Mouse (Mus musculus) kidney, postnatal 4 days (tissue): Measurements from ENCODE around the gene Hoxb6.

Source experiments
- DNase-seq, 2 experiments: peaks; one replicate each; pipeline ENCODE4 v3.0.0; 2021; ENCODE audit warnings: mixed read lengths in 2 of 2

Hoxb6 gene

DNA sequence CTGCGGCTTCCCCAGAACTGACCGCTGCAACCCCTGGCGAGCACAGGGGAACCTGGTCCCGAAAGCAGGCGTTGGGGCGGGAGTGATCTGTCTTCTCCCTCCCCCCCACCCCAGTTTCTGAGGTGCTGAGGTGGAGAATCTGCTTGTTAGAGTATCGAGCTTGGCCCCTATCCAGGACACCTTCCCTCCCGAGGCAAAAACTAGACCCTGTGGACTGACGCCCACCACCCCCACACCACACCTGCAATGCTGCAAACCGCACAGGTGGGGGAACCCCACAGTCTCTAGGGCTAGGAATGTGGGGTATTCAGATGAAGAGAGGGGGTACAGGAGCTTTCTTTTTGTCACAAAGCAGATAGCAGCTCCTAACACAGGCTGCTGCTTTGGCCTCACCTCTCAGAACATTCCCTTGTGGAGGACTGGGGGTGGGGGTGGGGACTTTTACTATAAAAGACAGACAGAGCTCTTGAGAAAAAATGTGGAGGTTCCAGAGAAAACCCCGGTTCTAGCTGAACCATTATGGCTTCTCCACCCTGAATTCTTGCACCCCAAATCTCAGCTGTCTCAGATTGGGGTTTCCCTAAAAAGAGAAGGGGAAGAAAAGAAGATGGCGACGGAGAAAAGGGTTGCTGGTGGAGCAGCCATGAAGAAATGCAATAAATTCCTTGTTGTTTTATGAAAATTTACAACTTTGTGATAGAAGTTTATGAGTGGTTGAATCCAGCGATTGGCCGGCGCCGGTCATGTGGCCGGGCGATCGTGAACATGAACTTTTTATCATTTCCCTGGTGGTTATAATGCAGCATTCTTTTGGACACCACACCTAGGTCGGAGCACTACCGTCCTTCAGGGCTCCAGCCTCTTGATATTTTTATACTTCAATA, at the start of gene Hoxb6:
Gene Hoxb6 (plus strand): TSS at position 796 of the 884 bp plus-strand sequence.
- peak; percentile 86 to 92 for DNase-seq

DNA sequence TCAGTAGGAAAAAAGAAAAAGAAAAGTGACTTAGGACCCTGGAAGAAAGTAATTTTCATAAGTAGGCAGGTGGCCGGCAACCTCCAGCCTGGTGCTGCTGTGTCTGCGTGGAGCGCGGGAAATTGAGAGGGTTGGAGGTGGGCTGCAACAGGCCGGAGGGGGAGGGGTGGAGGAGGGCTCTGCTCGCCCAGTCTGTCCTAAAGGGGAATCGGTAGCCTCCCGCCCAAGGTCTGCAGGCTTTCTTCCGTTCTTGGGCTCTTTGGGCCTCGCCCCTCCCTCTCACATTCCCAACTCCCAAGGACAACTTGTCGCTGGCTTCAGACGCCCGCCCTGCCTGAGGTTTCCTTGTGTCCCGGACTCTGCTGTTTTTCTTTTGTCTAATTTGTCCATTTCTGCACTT, 41.4 kb upstream of the Hoxb6 start:
- peak; percentile 78 to 87 for DNase-seq

DNA sequence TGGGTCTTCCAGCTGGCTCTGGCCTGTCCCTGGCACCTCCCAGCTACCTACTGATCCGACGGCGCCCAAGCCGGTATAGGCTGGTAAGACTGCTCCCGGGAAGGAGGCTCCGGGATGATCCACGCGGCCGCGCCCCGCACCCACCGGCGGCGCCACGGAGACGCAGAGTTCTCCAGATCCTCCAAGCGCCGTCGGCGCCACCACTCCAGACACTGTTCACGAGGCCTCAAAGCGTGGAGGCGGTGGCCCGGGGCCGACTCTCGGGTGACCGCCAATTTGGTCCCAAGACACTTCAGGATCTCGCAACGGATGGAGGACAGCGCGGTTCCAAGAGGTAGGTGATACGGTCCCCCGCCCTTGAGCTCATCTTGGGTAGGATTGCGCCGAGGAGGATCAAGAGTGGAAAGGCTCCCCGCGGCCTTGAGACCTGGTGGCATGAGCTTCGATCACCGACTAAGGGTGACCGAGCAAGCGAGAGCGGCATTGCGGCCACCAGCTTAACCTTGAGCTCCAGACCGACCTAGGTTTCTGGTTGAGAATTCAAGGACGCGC, 40.7 kb upstream of the Hoxb6 start:
- DNase-seq, result peak; percentile 68 to 77

DNA sequence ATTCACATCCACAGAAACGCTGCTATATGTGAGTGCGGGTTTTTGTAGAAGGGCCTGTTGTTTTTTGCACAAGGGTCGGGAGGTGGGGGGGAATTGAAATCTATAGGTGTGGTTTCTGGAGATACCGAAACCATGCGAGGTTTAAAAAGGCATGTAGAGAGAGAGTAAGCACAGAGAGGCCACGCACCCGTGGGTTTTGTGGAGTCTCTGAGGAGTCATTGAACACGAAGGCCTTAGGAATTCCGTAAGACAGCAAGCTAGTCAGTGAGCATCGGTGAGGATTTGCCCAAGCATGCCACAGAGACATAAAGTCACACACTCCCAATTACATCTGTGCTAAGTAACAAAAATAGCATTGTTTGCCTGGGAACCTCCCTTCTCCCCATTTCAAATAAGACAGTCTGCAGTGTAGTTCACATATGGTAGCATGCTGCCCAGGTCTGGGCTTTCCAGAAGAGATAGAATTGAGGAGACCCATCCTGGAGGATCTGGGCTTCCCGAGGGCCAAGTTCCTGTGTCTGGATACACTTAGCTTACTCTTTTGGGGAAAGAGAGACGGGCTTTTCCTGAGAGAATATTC, 39.6 kb upstream of the Hoxb6 start:
- peak in 1 of 2 experiments; percentile 36 for DNase-seq

DNA sequence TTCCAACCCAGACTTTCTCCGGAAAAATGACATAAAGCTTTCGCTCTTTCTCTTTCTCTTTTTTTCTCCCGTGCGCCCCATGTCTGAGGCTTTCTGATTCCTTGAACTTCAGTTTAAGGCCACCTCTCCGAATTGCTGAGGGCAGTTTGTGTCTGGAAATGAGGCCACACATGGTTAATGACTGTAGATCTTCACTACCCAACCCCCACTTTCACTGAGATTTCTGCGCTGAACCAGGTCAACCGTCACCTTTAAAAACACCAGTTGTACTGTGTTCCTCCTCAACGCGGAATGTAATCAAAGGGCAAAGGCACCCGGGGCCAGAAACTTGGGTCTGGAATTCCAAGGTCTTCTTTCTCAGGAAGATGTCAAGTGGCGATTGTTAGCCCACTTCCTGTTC, 38.1 kb upstream of the Hoxb6 start:
- peak in 1 of 2 experiments; percentile 63 for DNase-seq

DNA sequence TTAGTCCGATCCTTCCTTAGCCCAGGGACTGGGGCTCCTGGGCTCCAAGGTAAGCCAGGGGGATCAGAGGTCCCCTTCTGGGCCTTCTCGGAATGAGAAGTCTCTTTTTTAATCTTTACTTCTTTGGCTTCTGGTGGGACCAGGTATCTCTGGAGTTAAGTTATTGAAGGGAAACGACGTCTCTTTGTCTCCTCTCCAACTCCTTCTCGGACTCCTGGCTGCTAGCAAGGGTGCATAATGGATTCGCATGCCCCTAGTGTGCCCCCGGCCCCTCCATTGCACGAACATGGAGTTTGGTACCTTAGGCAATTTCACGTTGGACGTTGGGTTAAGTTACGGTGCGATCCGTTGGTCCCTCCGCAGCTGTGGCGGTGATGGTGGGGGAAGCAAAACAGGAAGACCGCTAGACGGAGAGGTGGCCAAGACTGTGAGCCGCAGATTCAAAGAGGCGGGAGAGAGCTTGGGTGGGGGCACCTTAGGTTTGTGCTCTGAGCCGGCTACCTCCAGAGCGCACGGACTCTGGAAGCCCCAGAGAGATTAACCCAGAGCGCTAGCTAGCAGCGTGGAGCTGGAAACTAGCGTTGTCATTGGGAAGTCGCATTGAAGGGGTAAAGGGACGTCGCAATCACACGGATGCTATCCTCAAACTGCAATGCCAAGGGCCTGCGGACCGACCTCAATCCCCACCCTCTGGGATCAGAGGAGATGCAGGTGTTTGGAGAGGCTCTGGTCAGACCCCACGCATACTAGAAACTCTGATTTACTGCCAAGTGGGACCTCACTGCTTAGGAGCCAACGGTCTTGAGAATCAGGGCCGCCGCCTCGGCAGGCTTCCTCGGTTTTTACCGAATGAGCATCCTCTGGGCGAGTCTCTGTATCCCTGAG, 36.9 kb upstream of the Hoxb6 start:
- DNase-seq, result peak in 1 of 2 experiments; percentile 57

DNA sequence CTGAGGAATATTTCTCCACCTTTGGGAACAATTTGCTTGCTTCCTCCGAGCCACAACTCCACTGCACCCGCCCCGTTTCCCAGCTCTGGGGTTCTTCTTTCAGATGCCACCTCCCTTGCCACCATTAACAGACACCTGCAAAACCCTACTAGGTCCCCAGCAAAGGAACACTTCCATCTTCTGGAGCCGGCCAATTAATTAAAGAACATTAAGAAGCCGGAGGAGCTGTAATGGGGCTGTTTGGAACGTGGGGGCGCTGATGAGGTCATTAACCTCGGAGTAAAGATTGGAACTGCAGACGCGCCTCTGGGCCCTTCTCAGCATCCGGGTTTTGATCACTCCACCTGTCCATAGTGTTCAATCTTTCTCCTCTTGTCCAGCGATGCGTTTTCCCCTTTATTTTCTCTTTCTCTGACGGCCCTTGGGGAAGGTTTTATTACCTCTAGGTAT, 36.3 kb upstream of the Hoxb6 start:
- peak in 1 of 2 experiments; percentile 63 for DNase-seq

DNA sequence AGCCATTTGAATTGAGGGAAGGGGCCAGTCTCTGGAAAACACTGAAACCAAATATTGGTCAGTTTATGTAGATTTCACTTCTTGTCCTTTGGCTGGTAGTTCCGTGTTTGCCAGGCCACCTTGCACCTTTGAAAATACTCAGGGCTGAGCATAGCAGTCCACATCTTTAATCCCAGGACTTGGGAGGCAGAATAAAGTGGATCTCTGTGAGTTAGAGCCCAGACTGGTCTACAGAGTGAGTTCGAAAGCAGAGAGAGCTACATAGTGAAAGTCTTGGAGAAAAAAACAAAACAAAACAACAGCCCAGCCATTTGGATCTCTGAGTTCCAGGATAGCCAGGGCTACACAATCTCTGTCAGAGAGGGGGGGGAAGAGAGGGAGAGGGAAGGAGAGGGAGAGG, 35.1 kb upstream of the Hoxb6 start:
- DNase-seq, result no peak

DNA sequence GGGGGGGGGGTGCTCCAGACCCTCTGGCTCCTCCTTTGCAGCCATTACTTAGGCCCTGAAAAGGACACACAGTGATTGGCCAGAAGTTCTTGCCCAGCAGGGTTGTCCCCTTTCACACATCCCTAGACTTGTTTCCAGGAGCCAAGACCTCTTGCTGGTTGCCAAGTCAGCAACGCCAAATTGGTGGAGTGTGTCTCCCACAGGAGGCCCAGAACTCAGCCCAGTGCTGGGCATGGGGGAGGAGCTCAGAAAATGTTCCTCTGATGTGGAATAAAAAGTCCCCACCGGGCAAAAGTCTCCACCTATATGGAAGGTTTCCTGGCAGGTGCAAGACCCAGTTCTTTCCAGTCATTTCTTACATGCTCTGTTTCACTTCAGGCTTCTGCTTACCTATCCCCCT, 33.2 kb upstream of the Hoxb6 start:
- DNase-seq, result peak; percentile 43 to 65

DNA sequence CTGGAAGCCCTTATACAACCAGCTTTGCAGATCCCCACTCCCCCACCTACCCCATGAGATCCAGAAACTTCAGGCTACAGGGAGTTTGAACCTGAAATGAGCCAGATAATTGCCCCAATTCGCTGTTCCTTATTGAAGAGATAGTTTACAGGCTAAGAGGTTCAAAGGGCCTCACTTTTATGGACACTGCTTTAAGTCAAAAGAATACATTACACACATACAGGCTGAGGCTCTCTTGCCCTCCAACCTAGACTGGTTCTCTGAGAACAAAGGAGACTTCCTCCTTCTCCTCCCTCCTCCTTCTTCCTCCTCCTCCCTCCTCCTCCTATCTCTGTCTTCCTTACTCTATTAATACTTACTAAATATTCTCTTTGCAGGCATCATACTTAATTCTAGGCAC, 32.8 kb upstream of the Hoxb6 start:
- DNase-seq, result no peak

DNA sequence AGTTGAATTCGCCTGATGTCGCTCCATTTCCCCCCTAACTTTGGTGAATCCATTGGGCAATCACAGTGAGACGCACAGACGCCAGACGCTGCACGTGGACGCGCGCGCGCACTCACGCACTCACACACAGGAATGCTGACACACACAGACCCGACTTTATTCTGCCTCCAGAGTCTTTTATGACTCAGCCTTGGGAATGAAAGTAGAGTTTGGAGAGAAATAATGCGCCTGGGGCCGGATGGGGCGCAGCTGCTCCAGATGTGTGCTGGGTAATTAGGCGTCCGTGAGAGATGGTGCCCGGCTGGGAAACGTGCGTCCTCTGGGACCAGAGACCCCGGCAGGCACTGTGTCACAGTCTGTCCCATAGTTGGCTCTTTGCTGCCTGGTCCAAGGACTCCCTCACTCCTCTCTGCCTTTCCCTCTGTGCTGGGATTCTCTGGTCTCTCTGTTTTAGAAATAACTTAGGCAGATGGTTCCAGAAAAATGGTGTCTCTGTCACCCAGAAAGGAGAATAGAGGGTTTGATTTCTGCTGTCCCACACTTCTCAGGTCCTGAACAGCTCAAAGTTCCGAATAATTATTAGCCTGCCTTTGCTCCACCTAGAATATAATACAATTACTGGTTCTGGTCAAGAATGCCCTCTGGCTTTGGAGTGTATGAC, 31.8 kb upstream of the Hoxb6 start:
- DNase-seq, result peak; percentile 65 to 76

DNA sequence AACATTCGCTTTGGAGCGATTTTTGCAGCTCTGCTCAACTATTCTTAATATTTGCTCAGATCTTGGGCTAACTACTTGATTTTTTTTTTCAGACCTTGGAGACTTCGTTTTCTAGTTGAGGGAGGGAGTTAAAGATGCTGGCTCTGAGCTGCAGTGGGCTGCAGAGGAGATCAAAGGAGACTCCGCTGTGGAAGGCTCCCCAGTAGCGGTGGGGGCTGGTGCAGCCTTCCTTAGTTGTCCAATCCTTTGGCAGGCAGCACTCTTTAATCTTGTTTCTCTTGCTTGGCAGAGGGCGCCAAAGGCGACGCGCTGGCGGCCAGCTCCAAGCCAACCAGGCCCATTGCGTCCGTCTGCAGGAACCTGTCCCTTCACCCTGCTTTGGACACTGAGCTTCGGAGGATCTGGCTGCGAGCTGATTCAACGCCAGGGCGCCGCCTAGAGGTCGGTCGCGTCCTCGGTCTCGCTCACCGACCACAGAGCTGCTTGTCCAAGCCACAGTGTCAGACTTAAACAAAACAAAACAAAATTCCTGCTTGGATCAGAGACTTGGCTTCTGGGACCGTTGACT, 30.9 kb upstream of the Hoxb6 start:
- DNase-seq, result peak; percentile 96

DNA sequence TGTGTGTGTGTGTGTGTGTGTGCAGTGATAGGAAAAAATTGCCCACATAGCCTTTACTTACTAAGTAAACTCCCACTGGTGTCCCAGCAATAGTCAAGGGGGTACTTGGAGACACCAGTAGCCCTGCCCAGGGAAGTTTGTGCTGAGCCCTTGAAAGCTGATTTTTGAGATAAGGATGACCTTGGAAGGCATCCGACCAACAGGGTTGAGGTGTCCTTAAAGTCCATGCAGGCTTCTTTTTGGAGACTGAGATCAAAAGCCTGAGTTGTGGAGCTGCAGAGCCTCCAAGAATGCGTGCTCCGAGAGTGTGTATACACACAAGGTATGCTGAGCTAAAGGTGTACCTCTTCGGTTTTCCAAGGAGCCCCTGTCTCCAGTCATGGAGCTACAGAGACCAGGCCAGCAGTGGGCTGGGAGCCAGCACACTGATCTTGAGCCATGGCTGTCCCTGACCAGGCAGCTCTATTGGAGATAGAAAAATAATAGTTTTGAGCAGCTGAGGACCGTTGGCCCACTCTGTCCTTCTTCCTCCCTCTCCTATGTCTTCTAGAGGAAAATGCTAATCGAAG, 29.9 kb upstream of the Hoxb6 start:
- DNase-seq, result no peak

DNA sequence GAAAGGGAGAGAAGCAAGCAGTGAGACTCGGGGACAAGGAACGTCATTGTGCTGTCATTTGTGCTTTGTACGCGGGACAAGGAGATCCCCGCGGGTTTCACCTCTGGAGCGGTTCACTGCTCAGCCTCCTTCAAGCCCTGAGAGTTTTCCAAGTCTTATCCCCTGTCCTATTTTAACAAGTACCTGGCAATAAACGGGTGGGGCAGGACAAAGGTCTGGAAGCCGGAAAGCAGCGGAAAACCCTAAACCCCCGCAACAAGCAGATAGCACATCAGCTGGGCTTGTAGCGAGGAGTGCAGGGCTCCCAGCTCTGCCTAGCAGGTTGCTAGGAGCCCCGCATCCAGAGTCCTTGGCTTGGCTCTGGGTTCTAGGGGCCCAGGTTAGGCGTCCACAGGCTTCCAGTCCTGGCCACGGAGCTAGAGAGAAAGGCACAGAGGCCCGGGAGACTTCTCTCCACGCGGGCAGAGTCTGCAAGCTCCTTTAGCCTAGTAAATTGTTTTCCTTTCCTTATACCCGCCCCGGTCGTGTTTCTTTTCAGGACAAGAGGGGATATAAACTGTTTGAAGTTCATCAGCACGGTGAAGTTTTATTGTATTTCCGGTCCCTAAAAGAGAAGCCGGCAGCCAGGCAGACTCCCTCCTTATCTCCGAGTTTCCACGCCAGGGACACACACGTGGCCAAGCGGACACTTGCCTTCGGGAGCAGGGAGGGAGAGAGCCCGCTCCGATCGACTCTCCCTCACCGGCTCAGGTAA, 28.5 kb upstream of the Hoxb6 start:
- peak in 1 of 2 experiments; percentile 33 for DNase-seq

DNA sequence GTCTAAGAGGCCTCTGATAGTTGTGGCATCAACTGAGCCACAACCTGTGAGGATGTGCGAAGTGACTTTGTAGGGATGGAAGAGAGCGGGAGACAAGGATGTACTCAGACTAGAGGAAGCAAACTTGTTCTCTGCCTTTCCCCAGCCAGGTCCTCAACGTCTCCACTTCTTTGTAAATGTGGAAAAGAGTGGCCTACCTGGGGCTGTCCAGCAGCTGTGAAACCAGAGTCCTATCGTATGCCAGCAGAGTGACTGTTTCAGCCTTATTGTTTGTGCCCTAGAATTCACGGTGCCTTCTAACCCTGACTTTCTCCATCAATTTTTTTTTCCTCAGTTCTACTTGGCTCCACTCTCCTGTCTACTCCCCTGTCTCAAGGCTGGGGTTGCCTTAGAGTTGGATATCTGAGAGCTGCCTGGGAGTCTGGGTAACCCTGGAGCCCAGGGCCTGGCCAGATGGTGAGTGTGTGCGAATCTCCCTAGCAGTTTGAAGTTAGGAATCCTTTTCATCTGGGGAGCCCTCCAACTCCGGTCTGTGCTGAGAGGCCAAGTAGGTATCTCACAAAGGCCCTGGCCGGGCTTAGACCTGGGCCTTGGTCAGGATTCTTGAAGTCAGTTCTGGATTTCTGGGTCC, 27.8 kb upstream of the Hoxb6 start:
- DNase-seq, result peak in 1 of 2 experiments; percentile 1

DNA sequence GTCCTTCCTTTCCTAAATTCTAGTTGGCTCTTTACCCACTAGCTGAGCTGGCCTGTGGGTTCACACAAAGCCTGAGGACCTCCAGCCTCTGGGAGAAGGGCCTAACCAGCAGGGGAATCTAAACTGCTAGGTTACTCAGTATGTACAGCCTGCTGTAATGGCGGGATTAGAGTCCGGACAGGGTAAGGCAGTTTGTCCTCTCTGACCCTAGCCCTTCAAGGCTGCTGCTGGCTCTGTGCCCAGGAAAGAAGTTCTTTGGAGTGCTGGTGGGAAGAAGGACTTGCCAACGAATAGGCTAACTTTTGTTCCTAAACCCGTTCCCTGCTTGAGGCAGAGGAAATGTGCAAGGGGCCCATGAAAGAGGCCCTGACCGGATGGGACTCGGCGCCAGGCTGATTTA, 26.3 kb upstream of the Hoxb6 start:
- DNase-seq, result peak; percentile 76 to 83

DNA sequence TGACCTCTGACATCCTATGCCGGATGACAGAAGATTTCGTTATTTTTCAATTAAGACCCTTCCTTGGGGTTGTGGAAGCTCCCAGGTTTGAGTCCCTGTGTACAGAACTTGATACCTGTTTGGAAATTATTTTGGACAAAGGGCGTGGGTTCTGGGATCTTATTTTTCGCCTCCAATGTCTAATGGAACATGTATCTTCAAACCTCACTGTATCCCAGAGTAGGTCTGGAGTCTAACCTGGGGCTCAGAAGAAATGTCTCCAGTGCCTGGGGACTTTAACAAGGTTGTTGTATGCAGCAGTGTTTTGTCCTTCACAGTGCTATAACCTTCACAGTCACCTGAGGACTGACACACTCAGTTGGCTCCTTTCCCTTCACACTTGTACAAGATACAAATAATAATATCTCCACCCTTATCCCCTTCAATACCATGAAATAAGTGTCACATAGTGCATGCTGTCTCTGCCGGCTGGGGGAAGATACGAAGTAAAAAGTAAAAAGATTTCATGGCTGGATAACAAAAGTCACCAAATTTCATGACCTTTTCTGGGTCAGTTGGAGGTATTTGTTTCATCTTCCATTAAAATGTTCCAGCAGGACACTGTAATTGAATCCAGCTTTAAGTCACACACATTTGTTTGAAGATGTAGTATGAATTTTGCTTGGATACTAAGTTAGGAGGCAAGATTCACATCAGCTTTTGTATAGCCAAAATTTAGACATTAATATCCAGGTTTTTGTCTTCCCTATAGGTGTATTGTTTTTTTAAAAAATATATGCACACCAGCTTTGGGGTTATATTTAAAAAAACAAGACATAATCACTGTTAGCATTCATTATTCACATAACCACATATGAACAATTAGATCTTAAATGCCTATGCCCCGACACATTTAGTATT, 25.0 kb upstream of the Hoxb6 start:
- no peak for DNase-seq

DNA sequence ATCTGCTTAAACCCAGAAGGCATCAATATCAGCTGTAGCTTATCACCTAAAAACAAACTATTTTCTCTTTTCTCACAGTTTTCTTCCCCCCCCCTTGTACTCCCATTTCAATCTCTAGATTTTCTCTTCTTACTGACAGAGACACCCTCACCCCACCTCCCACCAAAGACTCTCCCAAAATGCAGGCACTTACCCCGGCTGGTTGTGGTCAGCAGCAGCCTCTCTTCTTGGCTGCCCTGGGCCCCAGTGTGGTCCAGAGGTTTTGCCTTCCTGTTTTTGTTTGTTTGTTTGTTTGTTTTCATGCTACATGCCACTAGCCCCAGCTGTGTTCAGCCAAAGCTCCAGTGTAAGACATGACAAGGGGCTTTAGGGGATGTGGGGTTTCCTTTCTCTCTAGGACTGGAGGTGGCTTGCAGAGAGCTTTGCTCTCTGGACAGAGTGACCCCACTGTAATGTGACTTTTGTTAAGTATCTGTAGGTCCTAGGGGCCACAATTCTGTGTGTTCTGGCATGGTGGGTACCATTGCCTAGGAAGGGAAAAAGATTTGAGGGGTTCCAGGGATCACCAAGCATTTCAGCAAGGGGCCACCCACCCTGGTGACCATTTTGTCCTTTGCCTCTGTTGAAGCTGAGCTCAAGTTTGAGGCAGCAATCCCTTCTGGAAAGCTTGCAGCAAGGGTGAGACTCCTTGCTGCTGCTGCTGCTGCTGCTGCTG, 24.1 kb upstream of the Hoxb6 start:
- peak in 1 of 2 experiments; percentile 2 for DNase-seq
